Mouse (Mus musculus) adipocyte (in vitro differentiated cells): ENCODE results near the gene Pde12.
"Not testable (repeated sequence)": the region's sequence is repeated elsewhere in the genome, so short reads cannot be mapped to it uniquely, and the experiment has no call there.

Experiments used
- DNase-seq: peaks from one replicate; pipeline ENCODE4 v3.0.0-alpha.2; 2016; ENCODE audit warnings: low spot score

Gene Pde12

GRCm38 (mm10) chr14:26669292-26670073 is at the start of gene Pde12:
TSS of gene Pde12 (minus strand) at chr14:26669883.
- DNase-seq = peak; percentile 88

- not testable (repeated sequence) for DNase-seq
Observed at GRCm38 (mm10) chr14:26705246-26705645, 35.6 kb upstream of the Pde12 start.

GRCm38 (mm10) chr14:26697912-26698311 is 28.2 kb upstream of the Pde12 start:
- peak; percentile 37 for DNase-seq

GRCm38 (mm10) chr14:26692974-26693373 is 23.3 kb upstream of the Pde12 start, which contains the start of gene Dnah12:
TSS of gene Dnah12 (plus strand) at chr14:26693274.
- DNase-seq = no peak

GRCm38 (mm10) chr14:26691363-26691762 is 21.7 kb upstream of the Pde12 start:
- DNase-seq = peak; percentile 2

GRCm38 (mm10) chr14:26690727-26691126 is 21.0 kb upstream of the Pde12 start:
- no peak for DNase-seq

- DNase-seq = no peak
Observed at GRCm38 (mm10) chr14:26675791-26676190, 6.1 kb upstream of the Pde12 start.

GRCm38 (mm10) chr14:26675371-26675770 is 5.7 kb upstream of the Pde12 start:
- DNase-seq = no peak

- DNase-seq = not testable (repeated sequence)
Observed at GRCm38 (mm10) chr14:26674476-26675169, 4.9 kb upstream of the Pde12 start.

GRCm38 (mm10) chr14:26671870-26672615 is 2.4 kb upstream of the Pde12 start:
- not testable (repeated sequence) for DNase-seq

GRCm38 (mm10) chr14:26670964-26671363 is 1.3 kb upstream of the Pde12 start:
- no peak for DNase-seq

GRCm38 (mm10) chr14:26668371-26669291 is 1.1 kb downstream of the Pde12 start:
- DNase-seq = peak; percentile 35

- no peak for DNase-seq
Observed at GRCm38 (mm10) chr14:26667991-26668370, 1.7 kb downstream of the Pde12 start.

GRCm38 (mm10) chr14:26663851-26664250 is 5.8 kb downstream of the Pde12 start:
- DNase-seq = no peak

- DNase-seq = no peak
Observed at GRCm38 (mm10) chr14:26662488-26662887, 7.2 kb downstream of the Pde12 start.

- DNase-seq = no peak
Observed at GRCm38 (mm10) chr14:26662016-26662415, 7.7 kb downstream of the Pde12 start.

- no peak for DNase-seq
Observed at GRCm38 (mm10) chr14:26660233-26660632, 9.4 kb downstream of the Pde12 start.

- no peak for DNase-seq
Observed at GRCm38 (mm10) chr14:26658178-26658577, 11.5 kb downstream of the Pde12 start.

- no peak for DNase-seq
Observed at GRCm38 (mm10) chr14:26651901-26652300, 17.8 kb downstream of the Pde12 start.

- DNase-seq = peak; percentile 52
Observed at GRCm38 (mm10) chr14:26647811-26648210, 21.9 kb downstream of the Pde12 start.

GRCm38 (mm10) chr14:26645989-26646650 is 23.6 kb downstream of the Pde12 start:
- no peak for DNase-seq
